Mouse (Mus musculus) heart, adult 2 months (tissue): Measurements from ENCODE around the gene Pank4. TPM values are rescaled to one million over a fixed set of nuclear protein-coding genes. Genes with fewer than 3 reads are reported as not detected.

Experiments used
- DNase-seq, 2 experiments: peaks; one replicate each; pipeline ENCODE4 v3.0.0; 2021
- H3K27ac ChIP-seq: fragments of 200-600 bp; 2 replicates; pipeline ENCODE4 v1.8.1; 2022
- H3K27me3 ChIP-seq: fragments of 200-500 bp; 2 replicates; pipeline ENCODE4 v1.6.1; 2012; ENCODE audit warnings: mild to moderate bottlenecking, low read length, inconsistent platforms, mixed read lengths; ENCODE audit not compliant: control insufficient read depth, insufficient read depth
- H3K36me3 ChIP-seq: fragments of 200-500 bp; 2 replicates; pipeline ENCODE4 v1.6.1; 2012; ENCODE audit warnings: low read length, inconsistent platforms; ENCODE audit not compliant: control insufficient read depth, insufficient read depth
- H3K4me1 ChIP-seq: fragments of 200-500 bp; 2 replicates; pipeline ENCODE4 v1.6.1; 2011; ENCODE audit warnings: low read length; ENCODE audit not compliant: control insufficient read depth, insufficient read depth
- H3K4me3 ChIP-seq: fragments of 200-600 bp; 2 replicates; pipeline ENCODE4 v1.8.1; 2022
- H3K79me2 ChIP-seq: fragments of 200-500 bp; replicated peaks from 2 replicates; pipeline ENCODE4 v1.6.1; 2012; ENCODE audit warnings: mild to moderate bottlenecking, inconsistent platforms, low read length, moderate library complexity, mixed read lengths; ENCODE audit not compliant: control insufficient read depth, insufficient read depth
- H3K9ac ChIP-seq: fragments of 200-500 bp; 2 replicates; pipeline ENCODE4 v1.6.1; 2012; ENCODE audit warnings: low read depth, mild to moderate bottlenecking, control low read depth, inconsistent platforms, low read length, mixed read lengths
- CTCF ChIP-seq: fragments of 200-600 bp; IDR thresholded peaks from 2 replicates; pipeline ENCODE4 v1.8.1; 2022; ENCODE audit warnings: antibody characterized with exemption, mild to moderate bottlenecking, moderate library complexity
- EP300 ChIP-seq: fragments of 200-500 bp; IDR thresholded peaks from 2 replicates; pipeline ENCODE4 v1.6.1; 2011; ENCODE audit warnings: low read depth, low read length, control low read depth; ENCODE audit not compliant: insufficient read depth
- POLR2A ChIP-seq: fragments of 200-500 bp; IDR thresholded peaks from 2 replicates; pipeline ENCODE4 v1.6.1; 2011; ENCODE audit warnings: mild to moderate bottlenecking, low read depth, low read length, control low read depth; ENCODE audit not compliant: insufficient read depth
- WGBS: fragments of 180-500 bp; shearing (Covaris S2); methylation state at CpG from one replicate; pipeline ENCODE4 v1.1.7; 2018; 5-methylcytosine and 5-hydroxymethylcytosine counted together
- intact Hi-C: fragments of 180-260 bp; cut with DNase I; formaldehyde crosslinking; loops from one replicate; pipeline ENCODE4 v1.15.1; 2025
- long read RNA-seq: library from polyadenylated mRNA; stranded (forward); transcript quantifications from one replicate; pipeline ENCODE4 v2.0.0, GENCODE M21; 2021
- polyA plus RNA-seq: library from polyadenylated mRNA; depleted of rRNA; stranded (reverse); fragments of >200 nt; gene quantifications from 2 replicates; pipeline ENCODE4 v1.2.3, GENCODE M21; 2012; rRNA removed
- total RNA-seq, 2 experiments: library from RNA; stranded (reverse); gene quantifications; 2 replicates each; pipeline ENCODE4 v1.2.3; 2021

Gene Pank4
- total RNA-seq, result 10 to 100 TPM; 40.7 to 43.9 TPM
- 59.6 and 81.2 TPM in 2 replicates for polyA plus RNA-seq
- long read RNA-seq, transcript Pank4-201 (19 exons, 2,508 nt), result major isoform, 51 of 71 reads
- long read RNA-seq, partial matches to known transcripts, result 5 of 71 reads
- long read RNA-seq, other reads (novel, unspliced or antisense), result 14 of 71 reads

DNA sequence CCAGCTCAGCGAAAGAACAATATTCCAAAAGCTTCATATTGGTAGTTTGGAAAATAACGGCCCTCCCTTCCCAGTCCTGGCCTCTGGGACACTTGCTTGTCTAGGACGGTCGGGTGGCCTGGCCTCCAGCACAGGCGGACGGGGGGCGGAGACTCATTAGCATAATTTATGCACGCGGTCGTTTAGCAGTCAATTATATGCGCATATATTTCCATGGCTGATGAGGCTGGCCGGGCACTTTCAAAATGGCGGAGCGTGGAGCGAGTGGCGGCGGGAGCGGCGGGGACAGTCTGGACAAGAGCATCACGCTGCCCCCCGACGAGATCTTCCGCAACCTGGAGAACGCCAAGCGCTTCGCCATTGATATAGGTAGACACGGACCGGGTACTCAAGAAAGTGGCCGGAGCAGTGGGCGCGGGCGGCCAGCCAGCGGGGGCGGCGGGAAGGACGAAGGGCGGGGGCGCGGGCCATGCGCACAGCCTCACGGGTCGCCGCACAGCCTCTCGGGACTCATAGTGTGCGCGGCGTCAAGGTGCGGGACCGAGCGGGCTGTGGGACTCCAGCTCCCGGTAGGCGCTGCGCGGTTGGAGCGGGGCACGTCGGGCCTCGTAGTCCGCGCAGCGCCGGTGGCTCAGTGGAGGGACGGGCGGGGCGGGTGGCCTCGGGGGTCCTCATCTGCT, at the start of gene Pank4:
TSS of gene Pank4 (plus strand) at position 223 of the 680 bp plus-strand sequence.
- peak within 1 kb of the TSS; percentile 97 for H3K27ac ChIP-seq
- intact Hi-C loops, result loop anchor here (1.0 to 2.0 kb wide), 2 partner anchors 19 to 102 kb away; no protein-coding TSS in a partner anchor
- peak; percentile 90 to 93 for DNase-seq
- H3K9ac ChIP-seq, result peak within 1 kb of the TSS; percentile 92
- TF ChIP-seq EP300 (peak; percentile 63; the same call in 1 of the 2 replicates), POLR2A (peak; percentile 95), CTCF (no peak)
- H3K4me3 ChIP-seq, result peak within 1 kb of the TSS; percentile 84
- peaks cover 17% of the 10 kb centered on the region for H3K4me1 ChIP-seq
- no peaks in the 10 kb centered on the region for H3K36me3 ChIP-seq
- under 1% methylated on average over 62 of the region's 66 CpGs for WGBS
- peaks cover 6% of the 10 kb centered on the region for H3K27me3 ChIP-seq
- no peaks in the 10 kb centered on the region; the same call in 1 of the 2 replicates for H3K79me2 ChIP-seq

DNA sequence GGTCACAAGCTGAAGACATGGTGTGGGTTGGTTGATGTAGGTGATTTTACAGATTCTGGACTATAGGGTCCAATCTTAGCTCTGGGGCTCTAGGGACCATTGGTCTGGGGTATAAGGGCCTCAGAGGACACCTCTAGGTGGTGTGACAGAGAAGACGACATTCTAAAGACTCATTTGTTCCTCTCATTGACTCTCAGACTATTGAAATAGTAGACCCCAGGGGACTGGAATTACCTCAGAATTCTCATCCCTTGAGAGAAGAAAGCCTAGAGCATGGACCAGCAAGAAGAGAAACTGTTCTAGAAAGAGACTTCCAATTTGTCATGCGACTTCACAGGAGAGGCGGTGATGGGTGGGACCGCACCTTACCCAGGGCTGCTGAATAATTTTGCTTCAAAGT, 49.7 kb upstream of the Pank4 start:
- Histone ChIP-seq H3K4me3 (no peak overlapping the region), H3K27me3 (no peaks in the 10 kb centered on the region), H3K79me2 (no peaks in the 10 kb centered on the region), H3K4me1 (no peaks in the 10 kb centered on the region), H3K9ac (no peak overlapping the region), H3K36me3 (no peaks in the 10 kb centered on the region), H3K27ac (no peak overlapping the region)
- WGBS, result 98% methylated on average over 4 of the region's 4 CpGs
- intact Hi-C loops, result no loop called here
- TF ChIP-seq POLR2A, result no peak
- no peak for TF ChIP-seq EP300
- no peak for TF ChIP-seq CTCF
- no peak for DNase-seq

GRCm38 (mm10) chr4:154914707-154915106, 49.2 kb upstream of the Pank4 start:
- Histone ChIP-seq H3K9ac (no peak overlapping the region), H3K79me2 (no peaks in the 10 kb centered on the region), H3K27me3 (no peaks in the 10 kb centered on the region), H3K4me3 (no peak overlapping the region), H3K36me3 (no peaks in the 10 kb centered on the region), H3K4me1 (no peaks in the 10 kb centered on the region), H3K27ac (no peak overlapping the region)
- no peak for DNase-seq
- intact Hi-C loops, result no loop called here
- TF ChIP-seq POLR2A (no peak), EP300 (no peak), CTCF (no peak)
- 88% methylated on average over 3 of the region's 3 CpGs for WGBS

DNA sequence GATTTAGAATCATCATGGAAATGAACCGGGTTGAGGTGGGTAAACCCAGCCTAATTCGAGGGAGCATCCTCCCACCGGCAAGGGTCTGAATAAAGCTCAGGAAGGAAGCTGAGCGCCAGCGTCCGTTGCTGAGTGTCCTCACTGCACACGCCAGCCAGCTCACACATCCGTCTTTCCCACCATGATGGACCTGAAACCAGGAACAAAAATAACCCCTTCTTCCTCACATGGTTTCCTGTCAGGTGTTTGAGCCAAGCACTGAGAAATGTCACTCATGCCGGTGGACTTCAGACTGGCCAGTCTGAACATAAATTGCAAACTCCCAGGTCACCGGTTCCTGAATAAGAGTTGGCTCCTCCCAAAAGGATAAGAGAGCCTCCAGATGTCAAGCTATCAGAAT, 48.6 kb upstream of the Pank4 start:
- no peaks in the 10 kb centered on the region for H3K27me3 ChIP-seq
- no peak overlapping the region for H3K27ac ChIP-seq
- H3K79me2 ChIP-seq, result no peaks in the 10 kb centered on the region
- intact Hi-C loops, result no loop called here
- H3K4me1 ChIP-seq, result no peaks in the 10 kb centered on the region
- no peak for DNase-seq
- TF ChIP-seq CTCF, result no peak
- TF ChIP-seq EP300, result no peak
- TF ChIP-seq POLR2A, result no peak
- no peak overlapping the region for H3K4me3 ChIP-seq
- WGBS, result 44% methylated on average over 10 of the region's 10 CpGs
- no peak overlapping the region for H3K9ac ChIP-seq
- H3K36me3 ChIP-seq, result no peaks in the 10 kb centered on the region

- H3K36me3 ChIP-seq, result no peaks in the 10 kb centered on the region
- no peaks in the 10 kb centered on the region for H3K4me1 ChIP-seq
- no peaks in the 10 kb centered on the region for H3K27me3 ChIP-seq
- 73% methylated on average over 4 of the region's 4 CpGs for WGBS
- no peak overlapping the region for H3K9ac ChIP-seq
- no peak for DNase-seq
- no peak overlapping the region for H3K4me3 ChIP-seq
- H3K79me2 ChIP-seq, result no peaks in the 10 kb centered on the region
- intact Hi-C loops, result no loop called here
- no peak overlapping the region for H3K27ac ChIP-seq
- no peak for TF ChIP-seq EP300
- no peak for TF ChIP-seq CTCF
- TF ChIP-seq POLR2A, result no peak
These were observed 47.3 kb upstream of the Pank4 start for GRCm38 (mm10) chr4:154916662-154917061.

DNA sequence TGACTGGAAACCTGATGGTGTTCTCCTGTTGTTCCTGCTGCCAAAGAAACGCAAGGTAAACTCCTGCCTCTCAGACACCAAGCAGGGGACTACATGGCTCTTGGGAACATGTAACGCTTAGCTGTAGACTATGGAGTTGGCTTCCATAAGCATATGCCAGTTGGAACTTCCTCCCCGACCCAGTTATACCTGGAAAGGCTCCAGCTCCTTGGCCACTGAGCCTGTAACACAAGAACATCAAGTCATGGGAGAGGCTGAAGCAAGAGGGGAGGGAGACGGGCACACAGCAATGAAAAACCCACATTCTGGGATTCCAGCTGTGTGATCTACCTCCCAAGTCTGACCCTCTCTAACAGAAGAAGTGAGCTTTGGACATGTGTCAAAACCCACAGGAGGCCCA, 41.6 kb upstream of the Pank4 start:
- intact Hi-C loops, result no loop called here
- WGBS, result 77% methylated on average over 4 of the region's 4 CpGs
- no peak for DNase-seq

More for the DNA sequence above, 41.6 kb upstream of the Pank4 start:
- Histone ChIP-seq H3K27me3 (no peaks in the 10 kb centered on the region), H3K4me1 (peaks cover 4% of the 10 kb centered on the region), H3K9ac (no peak overlapping the region), H3K4me3 (no peak overlapping the region), H3K36me3 (no peaks in the 10 kb centered on the region), H3K27ac (no peak overlapping the region), H3K79me2 (no peaks in the 10 kb centered on the region)
- TF ChIP-seq EP300, result no peak
- TF ChIP-seq POLR2A, result no peak
- no peak for TF ChIP-seq CTCF
